In the genomic region with DNA sequence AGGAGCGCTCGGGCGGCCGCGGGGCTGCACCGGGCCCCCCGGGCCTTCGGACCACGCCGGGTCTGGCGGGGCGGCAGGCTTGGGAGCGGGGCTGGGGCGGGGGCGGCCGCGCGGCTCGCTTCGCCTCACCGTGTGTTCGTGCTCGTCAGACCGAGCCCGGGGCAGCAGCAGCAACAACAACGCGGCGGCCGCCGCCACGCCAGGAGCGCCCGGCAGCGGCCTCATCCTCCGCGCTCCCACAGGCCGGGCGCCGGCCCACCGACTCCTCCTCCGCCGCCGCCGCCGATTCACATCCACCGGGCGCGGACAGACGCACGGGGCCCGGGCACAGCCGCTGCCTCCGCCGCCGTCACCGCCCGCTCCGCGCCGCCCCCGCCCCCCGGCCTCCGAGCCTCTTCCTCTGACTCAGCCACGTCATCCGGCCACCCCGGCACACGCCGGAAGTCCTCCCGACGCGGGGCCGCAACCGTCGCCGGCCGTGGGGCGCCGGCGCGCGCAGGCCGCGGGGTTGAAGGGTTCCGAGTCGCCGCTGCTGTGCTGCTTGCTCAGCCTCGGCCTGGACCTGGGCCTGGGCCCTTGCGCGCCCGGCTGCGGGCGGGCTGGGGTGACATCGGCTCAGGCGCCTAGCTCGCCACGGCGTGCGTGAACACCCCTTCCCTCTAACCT, we compare ENCODE assay signal across 8 mouse cellular contexts. TPM values are rescaled to one million over a fixed set of nuclear protein-coding genes. Genes with fewer than 3 reads are reported as not detected.
DNase-seq lines count a peak whose midpoint lies in the region; ATAC-seq and TF ChIP-seq lines count a peak whose summit lies in the region.

Gene Tm9sf3, minus strand, starts transcription at position 368 of the 666 bp plus-strand sequence.

- peak within 1 kb of the TSS; percentile 98 for H3K4me2 ChIP-seq in CH12.LX (ENCODE audit: insufficient read depth, low read depth, poor library complexity, severe bottlenecking)
- peak within 1 kb of the TSS; percentile 79 for H3K4me2 ChIP-seq in forebrain, embryonic 12.5 days
- peak within 1 kb of the TSS; percentile 87 for H3K4me2 ChIP-seq in heart, postnatal 0 days (ENCODE audit: low read depth, low read length)
- H3K4me2 ChIP-seq in liver, postnatal 0 days (ENCODE audit: low read depth, low read length): peak within 1 kb of the TSS; percentile 96
- H3K4me2 ChIP-seq in neural tube, embryonic 14.5 days (ENCODE audit: low read depth, low read length): peak within 1 kb of the TSS; percentile 80

- TF ChIP-seq EP300 in CH12.LX (IDR thresholded peaks at IDR 0.05; ENCODE audit: low read length): no peak
- no peak for TF ChIP-seq EP300 in heart, postnatal 0 days (IDR thresholded peaks at IDR 0.05; ENCODE audit: low read depth)
- TF ChIP-seq EP300 in liver, postnatal 0 days (IDR thresholded peaks at IDR 0.05; ENCODE audit: low read depth): no peak

- H3K27ac ChIP-seq in CH12.LX (ENCODE audit: insufficient read depth, low read depth): peak within 1 kb of the TSS; percentile 79
- H3K27ac ChIP-seq in forebrain, embryonic 12.5 days: peak within 1 kb of the TSS; percentile 97
- H3K27ac ChIP-seq in heart, postnatal 0 days (ENCODE audit: low read depth): peak within 1 kb of the TSS; percentile 94
- peak within 1 kb of the TSS; percentile 100 for H3K27ac ChIP-seq in liver, postnatal 0 days (ENCODE audit: low read depth)
- H3K27ac ChIP-seq in neural tube, embryonic 14.5 days (ENCODE audit: low read depth, low read length): peak within 1 kb of the TSS; percentile 97

- peak within 1 kb of the TSS; percentile 82 to 85 (median 85) for H3K4me3 ChIP-seq in CH12.LX (replicated peaks in 1 of 3; ENCODE audit: low read depth in 2 of 3, low read length in 2 of 3, poor library complexity in 1 of 3)
- peak within 1 kb of the TSS; percentile 98 for H3K4me3 ChIP-seq in forebrain, embryonic 12.5 days (replicated peaks)
- peak within 1 kb of the TSS; percentile 82 for H3K4me3 ChIP-seq in heart, postnatal 0 days (ENCODE audit: low read depth, low read length)
- H3K4me3 ChIP-seq in liver, postnatal 0 days (ENCODE audit: low read depth, low read length): peak within 1 kb of the TSS; percentile 80
- H3K4me3 ChIP-seq in neural tube, embryonic 14.5 days (ENCODE audit: low read depth, low read length): peak within 1 kb of the TSS; percentile 94

- dilution Hi-C loops in CH12.LX (cut with MboI; ENCODE audit: extremely low pct_ligation_motif_present, extremely low pct_unique_long_range_greater_than_20kb, low sequenced_read_pairs): no loop called here

- H3K36me3 ChIP-seq in CH12.LX (replicated peaks in 1 of 2; ENCODE audit: control insufficient read depth in 1 of 2, insufficient read depth in 1 of 2, low read length in 1 of 2): peaks cover 0 to 23% of the 10 kb centered on the region in 2 experiments
- no peaks in the 10 kb centered on the region for H3K36me3 ChIP-seq in forebrain, embryonic 12.5 days (replicated peaks)
- H3K36me3 ChIP-seq in heart, postnatal 0 days (replicated peaks; ENCODE audit: control insufficient read depth, insufficient read depth, low read length): no peaks in the 10 kb centered on the region
- 0 out of 2 replicates have a peak, but pooled peaks cover 2% of the 10 kb centered on the region for H3K36me3 ChIP-seq in liver, postnatal 0 days (replicated peaks; ENCODE audit: insufficient read depth, low read length)
- H3K36me3 ChIP-seq in neural tube, embryonic 14.5 days (ENCODE audit: control insufficient read depth, insufficient read depth, low read length): no peaks in the 10 kb centered on the region

- H3K9me3 ChIP-seq in CH12.LX (replicated peaks; ENCODE audit: low read length): no peaks in the 10 kb centered on the region
- no peaks in the 10 kb centered on the region for H3K9me3 ChIP-seq in forebrain, embryonic 12.5 days
- no peaks in the 10 kb centered on the region for H3K9me3 ChIP-seq in heart, postnatal 0 days (replicated peaks; ENCODE audit: control insufficient read depth, low read length)
- H3K9me3 ChIP-seq in liver, postnatal 0 days (ENCODE audit: low read length): no peaks in the 10 kb centered on the region
- H3K9me3 ChIP-seq in neural tube, embryonic 14.5 days (ENCODE audit: control insufficient read depth, low read length): no peaks in the 10 kb centered on the region

- peaks cover 7 to 40% of the 10 kb centered on the region in 2 experiments for H3K4me1 ChIP-seq in CH12.LX (ENCODE audit: control insufficient read depth in 1 of 2, insufficient read depth in 2 of 2)
- H3K4me1 ChIP-seq in forebrain, embryonic 12.5 days: peaks cover 31% of the 10 kb centered on the region
- peaks cover 14% of the 10 kb centered on the region for H3K4me1 ChIP-seq in heart, postnatal 0 days (ENCODE audit: control insufficient read depth, insufficient read depth)
- H3K4me1 ChIP-seq in liver, postnatal 0 days (ENCODE audit: insufficient read depth): peaks cover 27% of the 10 kb centered on the region
- peaks cover 16% of the 10 kb centered on the region; the same call in 1 of the 2 replicates for H3K4me1 ChIP-seq in neural tube, embryonic 14.5 days (ENCODE audit: control insufficient read depth, insufficient read depth, low read length)

- in situ Hi-C loops in CH12.LX (cut with MboI; ENCODE audit: low pct_ligation_motif_present, low pct_unique_long_range_greater_than_20kb, low sequenced_read_pairs): no loop called here

- TF ChIP-seq POLR2A in CH12.LX (IDR thresholded peaks at IDR 0.05; ENCODE audit: low read depth, low read length): peak; percentile 92

- peak within 1 kb of the TSS; percentile 92 for H3K9ac ChIP-seq in CH12.LX (ENCODE audit: insufficient read depth, low read depth)
- peak within 1 kb of the TSS; percentile 97 for H3K9ac ChIP-seq in forebrain, embryonic 12.5 days
- peak within 1 kb of the TSS; percentile 88 for H3K9ac ChIP-seq in heart, postnatal 0 days (replicated peaks; ENCODE audit: low read depth, low read length)
- H3K9ac ChIP-seq in liver, postnatal 0 days (replicated peaks): peak within 1 kb of the TSS; percentile 90
- H3K9ac ChIP-seq in neural tube, embryonic 14.5 days (replicated peaks; ENCODE audit: low read depth, low read length): peak within 1 kb of the TSS; percentile 95

- no peaks in the 10 kb centered on the region for H3K27me3 ChIP-seq in CH12.LX (replicated peaks)
- H3K27me3 ChIP-seq in forebrain, embryonic 12.5 days: no peaks in the 10 kb centered on the region
- no peaks in the 10 kb centered on the region for H3K27me3 ChIP-seq in heart, postnatal 0 days (ENCODE audit: control insufficient read depth, insufficient read depth, low read length)
- no peaks in the 10 kb centered on the region for H3K27me3 ChIP-seq in liver, postnatal 0 days (ENCODE audit: insufficient read depth, low read length)
- no peaks in the 10 kb centered on the region for H3K27me3 ChIP-seq in neural tube, embryonic 14.5 days (ENCODE audit: control insufficient read depth, insufficient read depth, low read length)

- under 1% methylated on average over 78 of the region's 98 CpGs for WGBS in forebrain, embryonic 12.5 days
- under 1% methylated on average over 56 of the region's 98 CpGs for WGBS in heart, postnatal 0 days
- under 1% methylated on average over 95 of the region's 98 CpGs for WGBS in large intestine, adult 2 months
- under 1% methylated on average over 60 of the region's 98 CpGs for WGBS in liver, postnatal 0 days (ENCODE audit: insufficient replicate concordance)
- WGBS in neural tube, embryonic 14.5 days: under 1% methylated on average over 70 of the region's 98 CpGs

- peak; percentile 82 for DNase-seq in CH12.LX (ENCODE audit: extremely low read depth)
- peak; percentile 66 for DNase-seq in c-Kit-positive CD71-positive TER-119-negative erythroid progenitor cells, embryonic 14.5 days (ENCODE audit: low read depth)
- DNase-seq in heart, postnatal 0 days (ENCODE audit: low spot score): peak; percentile 87
- no peak for DNase-seq in large intestine, adult 2 months (ENCODE audit: low read depth, low spot score)
- DNase-seq in liver, postnatal 0 days: peak; percentile 93
- DNase-seq in testis, postnatal 10 days (ENCODE audit: low spot score): peak; percentile 90

- peak; percentile 95 for ATAC-seq in forebrain, embryonic 12.5 days (ENCODE audit: low FRiP score)
- peak; percentile 92 for ATAC-seq in heart, postnatal 0 days (ENCODE audit: insufficient read depth, low read depth)
- peak; percentile 90 for ATAC-seq in liver, postnatal 0 days
- peak; percentile 96 for ATAC-seq in neural tube, embryonic 14.5 days (ENCODE audit: low read depth)

- TF ChIP-seq CTCF in CH12.LX (conservative IDR thresholded peaks at IDR 0.05 in 1 of 2, IDR thresholded peaks at IDR 0.05 in 1 of 2; ENCODE audit: low read depth in 2 of 2, low read length in 2 of 2): no peak
- TF ChIP-seq CTCF in heart, postnatal 0 days (IDR thresholded peaks at IDR 0.05; ENCODE audit: low read depth): no peak
- TF ChIP-seq CTCF in liver, postnatal 0 days (IDR thresholded peaks at IDR 0.05; ENCODE audit: low read depth): no peak

- TF ChIP-seq RAD21 in CH12.LX (IDR thresholded peaks at IDR 0.05; ENCODE audit: low read depth, low read length): no peak

- H3K79me2 ChIP-seq in CH12.LX (replicated peaks; ENCODE audit: control insufficient read depth, extremely low read depth, insufficient read depth, poor library complexity, severe bottlenecking): peaks cover 41% of the 10 kb centered on the region

TF ChIP-seq in CH12.LX, 34 proteins besides CTCF, POLR2A, EP300 and RAD21 (continues in another document):
- TF ChIP-seq TBP (conservative IDR thresholded peaks at IDR 0.05; ENCODE audit: low read depth, low read length): no peak
- 0 out of 2 replicates have a peak, but pooled peaks have one; percentile 51 for TF ChIP-seq IRF4 (IDR thresholded peaks at IDR 0.05; ENCODE audit: low read depth, low read length)
- TF ChIP-seq NRF1 (IDR thresholded peaks at IDR 0.05; ENCODE audit: low read depth, low read length): peak; percentile 77
- TF ChIP-seq NELFE (IDR thresholded peaks at IDR 0.05; ENCODE audit: low read depth, low read length): peak; percentile 94
- no peak for TF ChIP-seq RCOR1 (conservative IDR thresholded peaks at IDR 0.05; ENCODE audit: low read depth, low read length)
- TF ChIP-seq ZC3H11A (IDR thresholded peaks at IDR 0.05; ENCODE audit: low read depth, low read length): no peak
- TF ChIP-seq SMC3 (IDR thresholded peaks at IDR 0.05; ENCODE audit: low read depth, low read length): no peak
- TF ChIP-seq PAX5 (IDR thresholded peaks at IDR 0.05; ENCODE audit: low read length): no peak
- TF ChIP-seq CHD1 (IDR thresholded peaks at IDR 0.05; ENCODE audit: low read depth, low read length): no peak

RNA-seq across cellular contexts. Expression of gene Tm9sf3, which starts in this region (rescaled TPM):
- total RNA-seq in CH12.LX (2012; rRNA removed): 137 and 162 TPM in 2 replicates
- 294 and 332 TPM in 2 replicates for total RNA-seq in CH12.LX (2014; rRNA removed)
- 175 and 182 TPM in 2 replicates for polyA plus RNA-seq in CH12.LX (2012; ENCODE audit: insufficient read length, low read depth)
- polyA plus RNA-seq in forebrain, embryonic 12.5 days (2016; fragmentation: Nextera tagmentation; extraction: Ambion mirVana): 107 and 119 TPM in 2 replicates
- total RNA-seq in heart, postnatal 0 days (2014; rRNA removed; ENCODE audit: low replicate concordance): 91.6 and 111 TPM in 2 replicates
- 56.4 and 58.0 TPM in 2 replicates for polyA plus RNA-seq in heart, postnatal 0 days (2015; fragmentation: Nextera tagmentation; extraction: Ambion mirVana)
- polyA plus RNA-seq in large intestine, adult 2 months (2012; rRNA removed): 73.0 and 88.0 TPM in 2 replicates
- polyA plus RNA-seq in liver, postnatal 0 days (2015; fragmentation: Nextera tagmentation; extraction: Ambion mirVana): 45.8 and 49.2 TPM in 2 replicates
- polyA plus RNA-seq in neural tube, embryonic 14.5 days (2014; fragmentation: Nextera tagmentation; extraction: Ambion mirVana): 83.8 and 123 TPM in 2 replicates
